Mouse (Mus musculus) heart, postnatal 36 days (tissue): Measurements from ENCODE around the gene Derl3. TPM values are rescaled to one million over a fixed set of nuclear protein-coding genes. Genes with fewer than 3 reads are reported as not detected.
A peak's percentile ranks its signal among the peaks of the same experiment; 100 is the strongest.
"Not testable (repeated sequence)": the region's sequence is repeated elsewhere in the genome, so short reads cannot be mapped to it uniquely, and the experiment has no call there.

Experiments
- DNase-seq, 2 experiments: peaks; one replicate each; pipeline ENCODE4 v3.0.0; 2021 to 2022
- intact Hi-C: fragments of 180-260 bp; cut with DNase I; formaldehyde crosslinking; loops from one replicate; pipeline ENCODE4 v1.15.1; 2025
- total RNA-seq, 2 experiments: library from RNA; stranded (reverse); gene quantifications; 2 replicates each; pipeline ENCODE4 v1.2.3; 2021

Derl3 gene
- total RNA-seq, 2 experiments from 2014 or later = 0.61 to 0.68 TPM

- intact Hi-C loops = no loop called here
- no peak for DNase-seq
Measured at GRCm38 (mm10) chr10:75872025-75872914, 20.9 kb upstream of the Derl3 start.

GRCm38 (mm10) chr10:75872915-75873542 lies 20.2 kb upstream of the Derl3 start:
- intact Hi-C loops = no loop called here
- DNase-seq = peak; percentile 65 to 68

DNA sequence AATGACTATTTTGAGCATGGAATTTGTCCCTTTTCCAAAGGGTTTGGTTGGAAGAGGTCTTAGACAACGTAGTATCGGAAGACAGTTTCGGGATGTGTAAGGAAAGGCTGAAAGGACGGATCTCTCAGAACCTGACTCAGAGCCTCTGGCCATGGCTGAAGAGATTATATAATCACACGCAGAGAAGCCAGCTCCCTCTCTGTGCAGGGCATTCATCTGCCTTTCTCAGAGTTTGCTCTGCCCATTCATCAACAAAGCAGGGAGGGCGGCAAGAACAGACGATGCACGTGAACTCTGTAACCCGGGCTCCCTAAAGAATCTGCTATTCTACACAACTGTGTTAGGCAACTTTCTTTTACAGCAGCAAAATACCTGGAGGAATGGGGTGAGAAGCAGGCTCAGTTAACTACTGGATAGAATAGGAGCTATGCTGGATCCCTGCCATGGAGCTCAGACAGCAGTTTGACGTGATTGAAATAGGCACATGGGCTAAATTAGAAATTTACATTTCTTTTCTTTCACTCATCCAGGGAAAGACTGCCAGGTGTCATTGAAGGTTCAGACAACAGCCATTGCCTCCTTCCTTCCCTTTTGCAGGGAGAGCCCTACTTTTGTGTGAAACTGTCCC lies 19.6 kb upstream of the Derl3 start:
- no peak for DNase-seq
- intact Hi-C loops = no loop called here

DNA sequence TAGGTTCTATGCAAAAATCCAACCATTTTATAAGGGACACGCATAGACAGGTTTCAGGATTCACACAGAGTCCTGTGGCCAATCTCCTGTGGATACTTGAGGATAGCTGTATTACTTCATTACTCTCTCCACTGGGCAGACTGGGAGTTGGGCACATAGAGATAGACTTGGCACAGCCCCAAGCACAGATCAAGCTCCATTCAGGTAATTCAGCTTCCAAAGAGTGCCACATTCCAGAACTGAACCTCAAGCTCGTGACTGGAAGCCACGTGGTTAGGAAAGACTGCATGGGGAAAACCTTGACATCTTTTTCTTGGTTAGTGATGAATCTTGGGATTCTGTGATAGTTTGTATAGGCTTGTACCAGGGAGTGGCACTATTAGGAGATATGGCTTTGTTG lies 14.4 kb upstream of the Derl3 start:
- intact Hi-C loops = no loop called here

DNA sequence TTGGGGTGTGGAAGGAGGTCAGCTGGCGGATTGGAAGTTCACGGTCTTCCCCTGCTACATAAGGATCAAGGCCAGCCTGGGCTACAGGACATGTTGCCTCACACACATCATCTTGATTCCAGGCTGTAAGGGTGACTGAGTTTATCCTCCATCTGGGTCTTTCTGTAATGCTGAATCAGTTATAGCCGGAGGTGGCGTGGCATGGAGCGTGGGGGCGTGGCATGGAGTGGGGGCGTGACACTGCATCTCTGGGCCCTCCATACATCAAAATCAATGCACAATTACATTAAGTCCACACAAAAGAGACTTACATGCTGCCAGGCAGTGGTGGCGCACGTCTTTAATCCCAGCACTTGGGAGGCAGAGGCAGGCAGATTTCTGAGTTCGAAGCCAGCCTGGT lies 12.9 kb upstream of the Derl3 start:
- intact Hi-C loops = loop anchor here (10.0 kb wide), 1 partner anchor 324 kb away; no protein-coding TSS in a partner anchor
- DNase-seq = no peak

More for the DNA sequence above, 14.4 kb upstream of the Derl3 start:
- DNase-seq = no peak

DNA sequence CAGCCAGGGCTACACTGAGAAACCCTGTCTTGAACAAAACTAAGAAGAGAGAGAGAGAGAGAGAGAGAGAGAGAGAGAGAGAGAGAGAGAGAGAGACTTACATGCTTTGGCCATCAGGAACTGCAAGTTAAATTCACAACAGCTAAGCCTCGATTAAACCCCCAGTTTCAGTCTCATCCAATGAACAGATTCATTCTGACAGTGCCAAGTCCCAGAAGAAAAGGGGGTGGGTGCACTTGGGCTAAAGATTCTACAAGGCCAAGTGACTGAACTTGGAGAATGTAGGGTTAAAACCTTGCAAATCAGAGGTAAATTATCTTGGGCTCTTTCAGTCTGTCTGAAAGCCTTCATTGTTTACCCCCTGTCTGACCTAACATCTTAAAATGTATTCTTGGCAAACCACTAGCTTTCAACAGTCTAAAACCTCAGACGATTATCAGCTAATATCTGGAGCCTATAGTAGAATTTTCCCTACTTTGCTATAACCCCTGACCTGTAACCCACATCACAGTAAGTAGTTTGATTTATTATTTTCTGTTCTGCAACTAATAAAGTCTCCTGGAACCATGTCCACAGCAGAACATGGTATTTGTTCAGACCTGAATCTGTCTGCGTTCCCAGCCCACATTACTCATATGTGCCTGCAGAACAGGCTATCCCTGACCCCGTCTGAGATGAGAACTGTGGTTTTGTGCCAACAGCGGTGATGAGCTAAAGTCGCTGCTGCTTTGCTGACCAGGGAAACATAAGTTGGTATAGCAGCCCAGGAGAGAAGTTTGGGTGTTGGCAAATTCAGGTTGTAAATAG lies 12.2 kb upstream of the Derl3 start:
- DNase-seq = no peak
- intact Hi-C loops = loop anchor here (10.0 kb wide), 1 partner anchor 324 kb away; no protein-coding TSS in a partner anchor

DNA sequence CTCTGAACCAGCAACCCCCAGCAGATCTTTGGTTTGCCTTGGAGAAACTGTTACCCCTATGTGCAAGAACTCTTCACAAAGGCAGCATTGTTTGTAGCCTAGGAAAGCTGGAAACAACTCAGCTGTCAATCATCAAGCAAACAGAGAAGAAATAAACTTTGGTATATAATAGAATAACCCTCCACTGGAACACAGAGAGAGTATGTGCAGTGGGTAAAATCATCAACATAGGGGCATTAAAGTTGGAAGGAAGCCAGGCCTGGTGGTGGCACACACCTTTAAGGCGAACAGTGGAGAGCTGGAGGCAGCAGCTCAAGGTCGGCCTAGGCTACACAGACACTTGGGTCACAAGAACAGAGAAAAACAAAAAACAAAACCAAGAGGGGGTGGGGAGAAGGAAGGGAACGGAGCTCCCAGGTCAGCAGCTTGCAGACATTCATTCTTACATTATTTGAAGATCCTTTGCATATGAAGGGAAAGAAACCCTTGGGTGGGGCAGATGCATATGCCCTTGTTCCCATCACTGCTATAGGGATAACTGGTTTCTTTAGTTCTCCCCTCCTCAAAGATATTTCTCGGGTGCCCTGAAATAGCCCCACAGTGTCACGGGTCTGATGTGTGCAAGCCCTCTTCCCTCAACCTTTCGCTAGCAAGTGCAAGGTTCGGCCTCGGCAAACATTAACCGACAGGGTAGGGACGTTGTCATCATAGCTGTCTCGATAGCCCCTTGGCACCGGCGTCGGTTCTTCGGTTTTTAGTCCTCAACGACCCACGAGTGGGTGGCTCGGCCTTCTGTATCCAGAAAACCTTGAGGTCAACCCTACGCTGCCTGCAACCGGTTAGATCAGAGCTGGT lies 11.4 kb upstream of the Derl3 start:
- DNase-seq = no peak
- intact Hi-C loops = loop anchor here (10.0 kb wide), 1 partner anchor 323 kb away; no protein-coding TSS in a partner anchor

DNA sequence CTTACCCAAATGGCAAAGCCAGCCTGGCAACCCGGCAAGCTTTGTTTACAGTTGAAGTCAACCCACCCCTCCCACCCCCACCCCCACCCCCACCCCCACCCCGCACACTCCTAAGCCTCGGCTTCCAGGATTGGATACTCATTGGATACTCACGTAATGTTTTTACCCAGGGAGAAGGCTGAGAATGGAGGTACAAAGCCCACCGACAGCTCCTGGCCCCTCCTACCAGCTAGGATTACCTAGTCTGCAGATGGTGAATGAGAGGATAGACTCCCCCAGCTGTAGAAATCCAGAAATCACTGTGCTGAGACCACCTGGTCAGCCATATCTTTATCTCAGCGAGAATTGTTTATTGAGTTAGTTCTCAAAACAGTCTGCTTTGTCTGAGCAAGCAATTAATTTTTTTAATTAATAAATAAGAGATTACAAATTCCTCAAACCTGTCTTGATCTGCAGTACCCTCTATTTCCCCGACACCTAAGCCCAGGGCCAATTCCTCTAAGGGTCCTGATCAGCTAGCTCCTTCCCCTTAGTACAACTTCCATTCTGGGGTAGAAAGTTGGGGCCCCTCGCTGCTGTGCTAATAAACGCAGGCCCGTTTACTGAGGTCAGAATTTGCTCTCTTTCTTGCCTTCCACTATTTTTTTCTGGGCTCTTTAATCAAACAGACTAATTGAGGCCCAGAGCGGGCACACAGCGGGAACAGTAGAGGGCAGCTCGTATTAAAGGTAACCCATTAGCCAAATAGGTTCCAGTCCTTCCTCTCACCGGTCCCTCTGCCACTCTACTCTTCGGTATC lies 10.6 kb upstream of the Derl3 start:
- intact Hi-C loops = loop anchor here (1.0 to 10.0 kb wide), 2 partner anchors 69 to 322 kb away; no protein-coding TSS in a partner anchor
- no peak for DNase-seq

DNA sequence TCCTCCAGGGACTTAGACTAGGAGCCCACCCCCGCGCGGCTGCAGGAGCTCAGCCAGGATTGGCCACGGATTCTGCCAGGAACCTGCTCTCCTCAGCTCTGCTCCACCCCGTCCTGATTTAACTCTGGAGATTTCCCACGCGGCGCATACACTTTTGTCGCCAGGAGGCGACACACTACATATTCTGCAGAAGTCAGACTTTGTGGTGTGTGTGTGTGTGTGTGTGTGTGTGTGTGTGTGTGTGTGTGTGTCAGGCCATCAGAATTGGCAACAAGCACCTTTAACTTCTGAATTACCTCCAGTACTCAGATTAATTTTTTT lies 10.0 kb upstream of the Derl3 start:
- peak; percentile 75 to 79 for DNase-seq
- intact Hi-C loops = loop anchor here (1.0 to 10.0 kb wide), 2 partner anchors 68 to 322 kb away; no protein-coding TSS in a partner anchor

GRCm38 (mm10) chr10:75884742-75885141 lies 8.5 kb upstream of the Derl3 start:
- DNase-seq = no peak
- intact Hi-C loops = loop anchor here (10.0 kb wide), 1 partner anchor 320 kb away; no protein-coding TSS in a partner anchor

DNA sequence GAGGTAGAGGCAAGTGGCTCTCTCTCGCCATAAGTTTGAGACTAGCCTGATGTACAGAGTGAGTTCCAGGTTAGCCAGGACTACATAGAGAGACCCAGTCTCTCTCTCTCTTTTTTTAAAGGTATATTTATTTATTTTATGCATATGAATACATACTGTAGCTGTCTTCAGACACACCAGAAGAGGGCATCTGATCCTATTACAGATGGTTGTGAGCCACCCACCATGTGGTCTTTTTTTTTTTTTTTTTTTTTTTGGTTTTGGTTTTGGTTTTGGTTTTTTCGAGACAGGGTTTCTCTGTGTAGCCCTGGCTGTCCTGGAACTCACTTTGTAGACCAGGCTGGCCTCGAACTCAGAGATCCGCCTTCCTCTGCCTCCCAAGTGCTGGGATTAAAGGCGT lies 5.7 kb upstream of the Derl3 start:
- intact Hi-C loops = loop anchor here (10.0 kb wide), 1 partner anchor 317 kb away; no protein-coding TSS in a partner anchor
- not testable (repeated sequence) for DNase-seq

DNA sequence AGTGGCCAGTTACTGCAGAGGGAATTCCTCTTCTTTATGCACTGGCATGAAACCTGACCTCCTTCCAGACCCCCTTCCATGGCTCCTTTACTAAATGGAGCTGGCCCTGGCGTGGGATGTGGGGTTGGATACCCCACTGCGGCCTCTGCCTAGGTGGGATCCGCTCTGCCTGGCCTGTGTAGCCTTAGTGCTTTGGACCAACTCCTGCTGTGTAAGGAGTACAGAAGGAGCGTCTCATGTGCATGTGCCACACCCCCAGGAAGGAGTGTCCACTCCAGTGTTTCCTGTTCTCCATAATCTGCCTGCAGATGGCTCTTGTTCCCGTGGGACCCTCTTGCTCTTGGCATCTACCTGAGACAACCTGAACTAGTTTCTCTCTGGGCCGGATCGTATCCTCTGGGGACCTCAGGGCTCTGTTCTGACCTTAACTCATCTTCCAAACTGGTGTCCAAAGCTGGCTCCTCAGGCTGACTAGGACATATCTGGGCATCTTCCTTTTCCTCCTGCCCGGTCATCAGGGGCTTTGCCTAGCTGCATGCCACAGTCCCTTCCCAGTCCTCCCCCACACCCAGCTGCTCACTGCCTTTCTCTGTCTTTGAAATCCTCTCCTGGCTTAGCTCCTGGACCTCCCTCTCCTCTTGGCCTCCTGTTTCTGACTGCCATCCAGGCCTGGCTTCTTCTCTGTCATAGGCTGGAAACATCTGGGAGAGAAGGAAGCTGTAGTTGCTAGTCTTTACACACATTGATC lies 3.6 kb upstream of the Derl3 start:
- DNase-seq = no peak
- intact Hi-C loops = loop anchor here (10.0 kb wide), 1 partner anchor 315 kb away; no protein-coding TSS in a partner anchor

- no peak for DNase-seq
- intact Hi-C loops = no loop called here
Measured at GRCm38 (mm10) chr10:75894601-75895000, 1.4 kb downstream of the Derl3 start.

- intact Hi-C loops = no loop called here
- no peak for DNase-seq
Measured at GRCm38 (mm10) chr10:75895730-75896129, 2.5 kb downstream of the Derl3 start.

- DNase-seq = no peak
- intact Hi-C loops = no loop called here
Measured at GRCm38 (mm10) chr10:75896208-75896607, 3.0 kb downstream of the Derl3 start.

GRCm38 (mm10) chr10:75897373-75897772 lies 4.2 kb downstream of the Derl3 start:
- DNase-seq = peak; percentile 72 to 80
- intact Hi-C loops = loop anchor here (1.0 kb wide), 1 partner anchor 54 kb away; no protein-coding TSS in a partner anchor

GRCm38 (mm10) chr10:75898039-75898564 lies 4.9 kb downstream of the Derl3 start:
- no peak for DNase-seq
- intact Hi-C loops = loop anchor here (2.0 kb wide), 1 partner anchor 23 kb away; the partner anchor contains the start of gene Smarcb1
